Mouse (Mus musculus) brain, embryonic 14.5 days (tissue): ENCODE results near the gene Onecut3. TPM values are rescaled to one million over a fixed set of nuclear protein-coding genes. Genes with fewer than 3 reads are reported as not detected.
A peak's percentile ranks its signal among the peaks of the same experiment; 100 is the strongest.

Experiments used
- DNase-seq: peaks from one replicate; pipeline ENCODE4 v3.0.0-alpha.2; 2011; ENCODE audit warnings: low read depth
- CTCF ChIP-seq: fragments of 200-500 bp; IDR thresholded peaks from 2 replicates; pipeline ENCODE4 v1.5.1; 2012; ENCODE audit warnings: inconsistent platforms, mild to moderate bottlenecking, moderate library complexity, borderline replicate concordance; ENCODE audit not compliant: insufficient read depth, insufficient read length; ENCODE audit errors: extremely low read depth
- POLR2A ChIP-seq: fragments of 200-500 bp; IDR thresholded peaks from 2 replicates; pipeline ENCODE4 v1.6.1; 2012; ENCODE audit warnings: mild to moderate bottlenecking, inconsistent platforms, borderline replicate concordance; ENCODE audit not compliant: poor library complexity, insufficient read depth, insufficient read length, severe bottlenecking; ENCODE audit errors: extremely low read depth
- polyA plus RNA-seq: library from polyadenylated mRNA; depleted of rRNA; stranded (reverse); fragments of >200 nt; gene quantifications from 2 replicates; pipeline ENCODE4 v1.2.3, GENCODE M21; 2012; rRNA removed

The Onecut3 gene
- polyA plus RNA-seq, 1 experiment, result 10.9 TPM

- peak; percentile 87 for DNase-seq
- TF ChIP-seq POLR2A (no peak), CTCF (peak; percentile 93)
Observed at GRCm38 (mm10) chr10:80566375-80567092, 71.9 kb downstream of the Onecut3 start.

Other genes starting within 250 kb of the Onecut3 start
- 272 and 426 TPM in 2 replicates for gene Ndufs7, start 245.7 kb upstream of the Onecut3 start, polyA plus RNA-seq
- gene Gamt, start 233.8 kb upstream of the Onecut3 start, polyA plus RNA-seq, result 15.3 and 19.8 TPM in 2 replicates
- gene Dazap1, start 233.3 kb upstream of the Onecut3 start, polyA plus RNA-seq, result 158 and 207 TPM in 2 replicates
- gene Rps15, start 202.4 kb upstream of the Onecut3 start, polyA plus RNA-seq, result 2,157 and 2,683 TPM in 2 replicates
- gene Apc2, start 198.9 kb upstream of the Onecut3 start, polyA plus RNA-seq, result 189 and 292 TPM in 2 replicates
- 22.5 and 32.9 TPM in 2 replicates for gene 2310011J03Rik, start 174.3 kb upstream of the Onecut3 start, polyA plus RNA-seq
- 4.5 and 6.0 TPM in 2 replicates for gene Pcsk4, start 165.3 kb upstream of the Onecut3 start, polyA plus RNA-seq
- 1.7 and 4.6 TPM in 2 replicates for gene Reep6, start 164.9 kb upstream of the Onecut3 start, polyA plus RNA-seq
- gene Adamtsl5, start 146.4 kb upstream of the Onecut3 start, polyA plus RNA-seq, result 1.4 and 1.5 TPM in 2 replicates
- 3.9 and 4.7 TPM in 2 replicates for gene Plk5, start 138.4 kb upstream of the Onecut3 start, polyA plus RNA-seq
- 112 and 115 TPM in 2 replicates for gene Mex3d, start 107.2 kb upstream of the Onecut3 start, polyA plus RNA-seq
- 265 and 292 TPM in 2 replicates for gene Mbd3, start 95.3 kb upstream of the Onecut3 start, polyA plus RNA-seq
- 597 and 852 TPM in 2 replicates for gene Uqcr11, start 88.0 kb upstream of the Onecut3 start, polyA plus RNA-seq
- 128 and 138 TPM in 2 replicates for gene Tcf3, start 61.2 kb upstream of the Onecut3 start, polyA plus RNA-seq
- 0.76 and 0.86 TPM in 2 replicates for gene Atp8b3, start 44.3 kb downstream of the Onecut3 start, polyA plus RNA-seq
- gene Rexo1, start 66.7 kb downstream of the Onecut3 start, polyA plus RNA-seq, result 59.9 and 72.0 TPM in 2 replicates
- 12.2 and 15.9 TPM in 2 replicates for gene Klf16, start 82.5 kb downstream of the Onecut3 start, polyA plus RNA-seq
- 170 and 188 TPM in 2 replicates for gene Abhd17a, start 95.5 kb downstream of the Onecut3 start, polyA plus RNA-seq
- gene Scamp4, start 108.0 kb downstream of the Onecut3 start, polyA plus RNA-seq, result 62.0 and 62.5 TPM in 2 replicates
- gene Adat3, start 108.0 kb downstream of the Onecut3 start, polyA plus RNA-seq, result 12.7 and 17.3 TPM in 2 replicates
- gene Gm49322, start 111.2 kb downstream of the Onecut3 start, polyA plus RNA-seq, result 4.2 and 4.5 TPM in 2 replicates
- gene Csnk1g2, start 128.0 kb downstream of the Onecut3 start, polyA plus RNA-seq, result 213 and 237 TPM in 2 replicates
- 91.9 and 113 TPM in 2 replicates for gene Btbd2, start 162.2 kb downstream of the Onecut3 start, polyA plus RNA-seq
- 96.9 and 115 TPM in 2 replicates for gene Mknk2, start 183.3 kb downstream of the Onecut3 start, polyA plus RNA-seq
- gene Mob3a, start 207.1 kb downstream of the Onecut3 start, polyA plus RNA-seq, result 36.9 and 47.3 TPM in 2 replicates
- 47.6 and 70.2 TPM in 2 replicates for gene Izumo4, start 207.3 kb downstream of the Onecut3 start, polyA plus RNA-seq
- gene Ap3d1, start 247.4 kb downstream of the Onecut3 start, polyA plus RNA-seq, result 155 and 176 TPM in 2 replicates